Mouse (Mus musculus) heart, adult 2 months (tissue): ENCODE measurements around the gene Lman2.

Source experiments
- CTCF ChIP-seq: fragments of 200-600 bp; IDR thresholded peaks from 2 replicates; pipeline ENCODE4 v1.8.1; 2022; ENCODE audit warnings: antibody characterized with exemption, mild to moderate bottlenecking, moderate library complexity
- EP300 ChIP-seq: fragments of 200-500 bp; IDR thresholded peaks from 2 replicates; pipeline ENCODE4 v1.6.1; 2011; ENCODE audit warnings: low read depth, low read length, control low read depth; ENCODE audit not compliant: insufficient read depth
- POLR2A ChIP-seq: fragments of 200-500 bp; IDR thresholded peaks from 2 replicates; pipeline ENCODE4 v1.6.1; 2011; ENCODE audit warnings: mild to moderate bottlenecking, low read depth, low read length, control low read depth; ENCODE audit not compliant: insufficient read depth

DNA sequence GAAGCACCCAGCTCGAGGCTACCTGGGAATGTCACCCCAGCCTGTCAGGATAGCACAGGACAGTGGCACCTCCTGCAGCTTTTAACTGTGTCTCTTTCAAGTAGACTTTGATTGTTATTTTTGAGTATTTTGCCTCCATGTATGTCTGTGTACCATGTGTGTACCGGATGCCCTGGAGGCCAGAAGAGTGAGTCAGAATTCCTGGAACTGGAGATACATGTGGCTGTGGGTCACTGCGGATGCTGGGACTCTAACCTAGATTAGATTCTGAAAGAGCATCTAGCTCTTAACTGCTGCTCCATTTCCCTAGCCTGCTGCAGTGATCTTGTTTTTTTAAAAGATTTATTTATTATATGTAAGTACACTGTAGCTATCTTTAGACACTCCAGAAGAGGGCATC is 30.3 kb downstream of the Lman2 start:
- TF ChIP-seq EP300 (no peak), CTCF (no peak), POLR2A (no peak)
